Mouse (Mus musculus) liver, postnatal 0 days (tissue): ENCODE measurements around the gene Hes7. TPM values are rescaled to one million over a fixed set of nuclear protein-coding genes. Genes with fewer than 3 reads are reported as not detected.

Source experiments
- ATAC-seq: fragments of 200-750 bp; cut with Nextera tagmentation; 2 replicates; pipeline ENCODE4 v1.8.0; 2017; ENCODE audit warnings: mild to moderate bottlenecking, moderate library complexity
- DNase-seq: peaks from one replicate; pipeline ENCODE4 v3.0.0-alpha.2; 2016
- H3K27ac ChIP-seq: fragments of 300-500 bp; sonication (generic); 2 replicates; pipeline ENCODE4 v1.5.1; 2014; ENCODE audit warnings: antibody characterized with exemption, moderate library complexity, mild to moderate bottlenecking, low read depth
- H3K27me3 ChIP-seq: fragments of 300-500 bp; sonication (generic); 2 replicates; pipeline ENCODE4 v1.6.1; 2014; ENCODE audit warnings: low read length, control low read depth, mixed read lengths; ENCODE audit not compliant: insufficient read depth
- H3K36me3 ChIP-seq: fragments of 300-500 bp; sonication (generic); replicated peaks from 2 replicates; pipeline ENCODE4 v1.6.1; 2014; ENCODE audit warnings: mild to moderate bottlenecking, control low read depth, low read length, moderate library complexity, mixed read lengths; ENCODE audit not compliant: insufficient read depth
- H3K4me1 ChIP-seq: fragments of 300-500 bp; sonication (generic); 2 replicates; pipeline ENCODE4 v1.6.1; 2014; ENCODE audit warnings: antibody characterized with exemption, mild to moderate bottlenecking, control low read depth; ENCODE audit not compliant: insufficient read depth
- H3K4me2 ChIP-seq: fragments of 300-500 bp; sonication (generic); 2 replicates; pipeline ENCODE4 v1.6.1; 2014; ENCODE audit warnings: low read depth, mild to moderate bottlenecking, low read length, moderate library complexity, mixed read lengths
- H3K4me3 ChIP-seq: fragments of 300-500 bp; sonication (generic); 2 replicates; pipeline ENCODE4 v1.5.1; 2014; ENCODE audit warnings: low read depth, low read length
- H3K9ac ChIP-seq: fragments of 300-500 bp; sonication (generic); replicated peaks from 2 replicates; pipeline ENCODE4 v1.6.1; 2014; ENCODE audit warnings: mild to moderate bottlenecking, moderate library complexity
- H3K9me3 ChIP-seq: fragments of 300-500 bp; sonication (generic); 2 replicates; pipeline ENCODE4 v1.6.1; 2016; ENCODE audit warnings: mild to moderate bottlenecking, control low read depth, low read length, mixed read lengths
- CTCF ChIP-seq: sonication (generic); IDR thresholded peaks from 2 replicates; pipeline ENCODE4 v1.5.1; 2016; ENCODE audit warnings: antibody characterized with exemption, low read depth
- EP300 ChIP-seq: IDR thresholded peaks from 2 replicates; pipeline ENCODE4 v1.6.1; 2016; ENCODE audit warnings: antibody characterized with exemption, low read depth, mild to moderate bottlenecking
- WGBS: fragments of 180-500 bp; shearing (Covaris S2); extraction: QIAGEN DNeasy Blood & Tissue Kit; methylation state at CpG from one replicate; pipeline ENCODE4 v1.1.7; 2014; ENCODE audit not compliant: insufficient replicate concordance; 5-methylcytosine and 5-hydroxymethylcytosine counted together
- polyA plus RNA-seq: library from polyadenylated mRNA; unstranded; fragments of >200 nt; fragmentation: Nextera tagmentation; extraction: Ambion mirVana; gene quantifications from 2 replicates; pipeline ENCODE4 v1.2.1, GENCODE M21; 2015

The Hes7 gene
- polyA plus RNA-seq, 1 experiment from 2014 or later: 0.15 TPM

GRCm38 (mm10) chr11:69123056-69123692, 3.0 kb downstream of the Hes7 start:
- H3K4me1 ChIP-seq: peaks cover 55% of the 10 kb centered on the region
- H3K4me2 ChIP-seq: peak overlapping the region; percentile 98
- ATAC-seq: peak; percentile 35
- under 1% methylated on average over 28 of the region's 29 CpGs for WGBS
- peak overlapping the region; percentile 81 for H3K27ac ChIP-seq
- DNase-seq: peak; percentile 90
- peak overlapping the region; percentile 67 for H3K9ac ChIP-seq
- peaks cover 20% of the 10 kb centered on the region for H3K27me3 ChIP-seq
- H3K4me3 ChIP-seq: peak overlapping the region; percentile 68
- no peaks in the 10 kb centered on the region for H3K9me3 ChIP-seq
- H3K36me3 ChIP-seq: no peaks in the 10 kb centered on the region
- TF ChIP-seq EP300 (peak; percentile 44; the same call in 1 of the 2 replicates), CTCF (peak; percentile 48)

GRCm38 (mm10) chr11:69123693-69124497, 3.7 kb downstream of the Hes7 start:
- Histone ChIP-seq H3K4me3 (peak overlapping the region; percentile 68), H3K9me3 (no peaks in the 10 kb centered on the region), H3K4me1 (peaks cover 53% of the 10 kb centered on the region), H3K9ac (peak overlapping the region; percentile 62), H3K4me2 (peak overlapping the region; percentile 98), H3K27ac (peak overlapping the region; percentile 81), H3K27me3 (peaks cover 20% of the 10 kb centered on the region), H3K36me3 (no peaks in the 10 kb centered on the region)
- ATAC-seq (peak; percentile 67), DNase-seq (peak; percentile 89)
- under 1% methylated on average over 31 of the region's 31 CpGs for WGBS
- TF ChIP-seq EP300 (peak; percentile 43), CTCF (no peak)

DNA sequence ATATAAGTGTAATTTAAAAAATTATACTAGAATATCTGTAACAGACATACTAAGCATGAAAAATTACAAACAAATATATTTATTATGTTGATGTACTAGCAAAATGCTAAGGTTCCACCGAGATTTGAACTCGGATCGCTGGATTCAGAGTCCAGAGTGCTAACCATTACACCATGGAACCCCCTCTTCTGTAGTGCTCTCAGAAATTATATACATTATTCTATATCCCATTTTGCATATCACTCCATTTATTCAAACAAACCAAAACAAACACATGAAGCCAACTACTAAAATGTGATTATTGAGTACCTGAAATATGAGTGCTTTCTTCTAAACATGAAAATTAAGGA, 4.3 kb downstream of the Hes7 start:
- H3K27ac ChIP-seq: peak overlapping the region; percentile 81; the same call in 1 of the 2 replicates
- peaks cover 47% of the 10 kb centered on the region for H3K4me1 ChIP-seq
- H3K9me3 ChIP-seq: no peaks in the 10 kb centered on the region
- H3K27me3 ChIP-seq: peaks cover 20% of the 10 kb centered on the region
- DNase-seq: peak; percentile 74
- H3K9ac ChIP-seq: no peak overlapping the region
- WGBS: under 1% methylated on average over 3 of the region's 3 CpGs
- H3K4me3 ChIP-seq: peak overlapping the region; percentile 68
- no peak overlapping the region; the same call in 1 of the 2 replicates for H3K4me2 ChIP-seq
- no peaks in the 10 kb centered on the region for H3K36me3 ChIP-seq
- peak; percentile 60 for ATAC-seq
- no peak for TF ChIP-seq CTCF
- TF ChIP-seq EP300: peak; percentile 7

- DNase-seq (peak; percentile 81), ATAC-seq (peak; percentile 51)
- WGBS: 1% methylated on average over 24 of the region's 24 CpGs
- Histone ChIP-seq H3K27ac (peak overlapping the region; percentile 23; the same call in 1 of the 2 replicates), H3K4me3 (peak overlapping the region; percentile 61), H3K9ac (peak overlapping the region; percentile 64), H3K4me1 (peaks cover 42% of the 10 kb centered on the region), H3K27me3 (peaks cover 17% of the 10 kb centered on the region), H3K36me3 (no peaks in the 10 kb centered on the region), H3K9me3 (no peaks in the 10 kb centered on the region), H3K4me2 (peak overlapping the region; percentile 97)
- peak; percentile 67 for TF ChIP-seq CTCF
- no peak for TF ChIP-seq EP300
Measured at GRCm38 (mm10) chr11:69125041-69125851, 5.0 kb downstream of the Hes7 start.

DNA sequence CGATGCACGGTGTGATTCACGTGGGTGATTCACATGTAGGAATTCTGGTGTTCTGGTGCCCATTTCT, 5.5 kb downstream of the Hes7 start, which contains the start of gene Aloxe3:
TSS of gene Aloxe3 (plus strand) at position 45 of the 67 bp plus-strand sequence.
- peak within 1 kb of the TSS; percentile 61 for H3K4me3 ChIP-seq
- no peak for DNase-seq
- no peak for TF ChIP-seq EP300
- no peak for TF ChIP-seq CTCF
- no peak for ATAC-seq
- H3K9me3 ChIP-seq: no peaks in the 10 kb centered on the region
- 7% methylated on average over 3 of the region's 3 CpGs for WGBS
- peak within 1 kb of the TSS; percentile 23; the same call in 1 of the 2 replicates for H3K27ac ChIP-seq
- H3K27me3 ChIP-seq: peaks cover 13% of the 10 kb centered on the region
- no peaks in the 10 kb centered on the region for H3K36me3 ChIP-seq
- H3K4me1 ChIP-seq: peaks cover 37% of the 10 kb centered on the region
- peak within 1 kb of the TSS; percentile 64 for H3K9ac ChIP-seq
- peak within 1 kb of the TSS; percentile 97 for H3K4me2 ChIP-seq
